Mouse (Mus musculus) lung, postnatal 36 days (tissue): ENCODE measurements around the gene Scap.
A peak's percentile ranks its signal among the peaks of the same experiment; 100 is the strongest.
"Not testable (repeated sequence)": the region's sequence is repeated elsewhere in the genome, so short reads cannot be mapped to it uniquely, and the experiment has no call there.

Experiments used
- DNase-seq: peaks from one replicate; pipeline ENCODE4 v3.0.0; 2022; ENCODE audit warnings: mixed read lengths

The Scap gene

GRCm38 (mm10) chr9:110330913-110331312, 2.2 kb upstream of the Scap start:
- not testable (repeated sequence) for DNase-seq

GRCm38 (mm10) chr9:110333896-110334259, 790 bp downstream of the Scap start:
- no peak for DNase-seq

- no peak for DNase-seq
Measured at GRCm38 (mm10) chr9:110334849-110335248, 1.8 kb downstream of the Scap start.

GRCm38 (mm10) chr9:110340037-110340750, 7.1 kb downstream of the Scap start:
- DNase-seq: no peak

GRCm38 (mm10) chr9:110342008-110342407, 8.9 kb downstream of the Scap start:
- peak; percentile 11 for DNase-seq

GRCm38 (mm10) chr9:110343805-110344204, 10.7 kb downstream of the Scap start:
- DNase-seq: no peak

- no peak for DNase-seq
Measured at GRCm38 (mm10) chr9:110345057-110345739, 12.1 kb downstream of the Scap start.

GRCm38 (mm10) chr9:110348899-110349298, 15.8 kb downstream of the Scap start:
- DNase-seq: no peak

- DNase-seq: no peak
Measured at GRCm38 (mm10) chr9:110350188-110350587, 17.1 kb downstream of the Scap start.

GRCm38 (mm10) chr9:110350612-110351011, 17.5 kb downstream of the Scap start:
- DNase-seq: no peak

- no peak for DNase-seq
Measured at GRCm38 (mm10) chr9:110351350-110351749, 18.3 kb downstream of the Scap start.

GRCm38 (mm10) chr9:110351932-110352632, 19.0 kb downstream of the Scap start:
- DNase-seq: no peak

- DNase-seq: no peak
Measured at GRCm38 (mm10) chr9:110358341-110358740, 25.3 kb downstream of the Scap start.

GRCm38 (mm10) chr9:110361299-110361698, 28.2 kb downstream of the Scap start:
- DNase-seq: no peak

- peak; percentile 61 for DNase-seq
Measured at GRCm38 (mm10) chr9:110362337-110362736, 29.2 kb downstream of the Scap start.

- no peak for DNase-seq
Measured at GRCm38 (mm10) chr9:110366746-110367145, 33.7 kb downstream of the Scap start.

- no peak for DNase-seq
Measured at GRCm38 (mm10) chr9:110369860-110370259, 36.8 kb downstream of the Scap start.

GRCm38 (mm10) chr9:110373871-110374270, 40.8 kb downstream of the Scap start:
- no peak for DNase-seq

GRCm38 (mm10) chr9:110375668-110376067, 42.6 kb downstream of the Scap start:
- no peak for DNase-seq

GRCm38 (mm10) chr9:110377655-110378054, 44.6 kb downstream of the Scap start:
- not testable (repeated sequence) for DNase-seq

GRCm38 (mm10) chr9:110379361-110379760, 46.3 kb downstream of the Scap start:
- no peak for DNase-seq

GRCm38 (mm10) chr9:110380662-110381061, 47.6 kb downstream of the Scap start:
- peak; percentile 36 for DNase-seq

GRCm38 (mm10) chr9:110381292-110381691, 48.2 kb downstream of the Scap start:
- DNase-seq: no peak
